Mouse (Mus musculus): ENCODE data around the gene Intu.

DNA sequence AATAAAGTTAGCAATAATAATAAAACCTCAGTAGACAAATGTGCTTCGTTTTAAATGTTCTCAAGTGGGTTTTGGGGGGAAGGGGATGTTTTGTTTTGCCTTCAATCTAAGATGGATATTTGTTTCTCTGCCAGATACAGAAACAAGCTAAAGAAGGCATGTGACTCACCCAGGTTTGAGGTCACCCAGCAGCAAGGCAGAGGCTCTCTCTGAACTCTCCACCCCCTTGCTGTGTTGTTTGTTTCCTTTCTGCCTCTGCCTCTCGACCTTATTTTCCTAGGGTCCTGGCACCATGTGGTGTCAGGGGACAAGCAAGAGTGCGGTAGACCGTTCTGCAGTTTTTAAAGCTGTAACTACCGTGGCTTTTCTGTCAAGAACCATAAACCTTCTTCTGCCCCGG lies 8.6 kb upstream of the Intu start:
- TF ChIP-seq CTCF (IDR thresholded peaks at IDR 0.05; ENCODE audit: control insufficient read depth, insufficient read depth, insufficient read length) (no peak), USF1 (IDR thresholded peaks at IDR 0.05; ENCODE audit: low read depth) (peak; percentile 21)

Data from C2C12 (cell line).